Mouse (Mus musculus): ENCODE measurements around the gene Ugt1a9. TPM values are rescaled to one million over a fixed set of nuclear protein-coding genes. Genes with fewer than 3 reads are reported as not detected.

The Ugt1a9 gene
- polyA plus RNA-seq, 1 experiment from 2014 or later, result 0.14 TPM

DNA sequence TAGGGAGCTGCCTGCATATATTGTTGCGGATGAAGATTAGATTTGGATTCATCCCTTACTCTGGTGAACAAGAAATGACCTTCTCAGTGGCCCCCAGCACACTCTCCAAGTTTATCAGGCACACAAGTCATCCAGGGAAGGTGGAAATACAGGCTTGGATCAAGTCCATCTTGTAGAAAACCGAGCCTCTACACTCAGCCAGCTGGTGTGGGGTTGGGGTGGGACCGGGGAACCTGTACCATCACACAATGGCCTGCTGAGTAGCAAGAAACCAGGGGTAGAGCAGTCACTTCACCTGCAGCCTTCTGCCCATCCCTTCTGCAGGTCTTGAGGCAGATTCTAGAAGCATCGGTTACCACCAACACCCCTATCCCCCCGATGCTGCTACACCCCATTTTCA, 164.0 kb downstream of the Ugt1a9 start:
- H3K27me3 ChIP-seq (replicated peaks), result no peaks in the 10 kb centered on the region
- no peak for ATAC-seq
- no peak overlapping the region for H3K4me3 ChIP-seq
- no peak overlapping the region for H3K9ac ChIP-seq
- peaks cover 93% of the 10 kb centered on the region for H3K9me3 ChIP-seq (replicated peaks)
- no peak overlapping the region for H3K27ac ChIP-seq
- no peaks in the 10 kb centered on the region for H3K4me1 ChIP-seq
- no peak overlapping the region for H3K4me2 ChIP-seq
- WGBS (ENCODE audit: insufficient replicate concordance), result 31% methylated on average over 5 of the region's 5 CpGs
- no peaks in the 10 kb centered on the region for H3K36me3 ChIP-seq

- WGBS (ENCODE audit: insufficient replicate concordance), result 47% methylated on average over 11 of the region's 11 CpGs
- no peaks in the 10 kb centered on the region for H3K4me1 ChIP-seq
- no peak overlapping the region for H3K4me2 ChIP-seq
- H3K4me3 ChIP-seq, result no peak overlapping the region
- ATAC-seq, result peak; percentile 13; the same call in 1 of the 2 replicates
- H3K27ac ChIP-seq, result no peak overlapping the region
- no peak overlapping the region for H3K9ac ChIP-seq
- H3K9me3 ChIP-seq (replicated peaks), result peaks cover 93% of the 10 kb centered on the region
- H3K27me3 ChIP-seq (replicated peaks), result no peaks in the 10 kb centered on the region
- no peaks in the 10 kb centered on the region for H3K36me3 ChIP-seq
Observed at GRCm38 (mm10) chr1:88235046-88235893, 164.7 kb downstream of the Ugt1a9 start.

DNA sequence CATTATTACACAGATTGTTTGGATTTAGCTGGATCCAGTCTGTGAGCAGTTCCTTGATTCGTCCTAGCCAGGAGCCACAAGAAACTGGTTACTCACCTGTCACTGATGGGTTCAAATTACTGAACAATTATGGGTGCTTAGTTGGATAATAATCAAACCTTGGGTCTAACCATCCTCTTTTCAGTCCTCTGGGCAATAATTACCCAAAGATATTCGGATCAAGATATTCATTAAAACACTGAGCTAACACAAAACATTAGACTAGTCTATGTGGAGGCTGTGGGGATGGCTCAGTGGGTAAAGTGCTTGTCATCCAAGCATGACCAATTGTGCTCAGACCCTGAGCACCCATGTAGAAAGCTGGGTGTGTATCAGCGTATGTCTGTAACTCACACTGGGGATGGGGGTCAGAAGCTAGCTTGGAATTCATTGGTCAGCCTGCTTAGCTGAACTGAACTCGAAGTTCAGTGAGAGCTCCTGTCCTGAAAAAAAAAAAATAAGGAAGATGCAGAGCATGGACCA, 165.4 kb downstream of the Ugt1a9 start:
- H3K9ac ChIP-seq, result no peak overlapping the region
- no peak overlapping the region for H3K4me2 ChIP-seq
- WGBS (ENCODE audit: insufficient replicate concordance), result 42% methylated on average over 4 of the region's 4 CpGs
- H3K4me3 ChIP-seq, result no peak overlapping the region
- H3K27ac ChIP-seq, result no peak overlapping the region
- peaks cover 93% of the 10 kb centered on the region for H3K9me3 ChIP-seq (replicated peaks)
- no peaks in the 10 kb centered on the region for H3K27me3 ChIP-seq (replicated peaks)
- ATAC-seq, result no peak
- H3K4me1 ChIP-seq, result no peaks in the 10 kb centered on the region
- no peaks in the 10 kb centered on the region for H3K36me3 ChIP-seq

- Histone ChIP-seq H3K4me3 (no peak overlapping the region), H3K9ac (no peak overlapping the region), H3K27me3 (replicated peaks) (no peaks in the 10 kb centered on the region), H3K36me3 (no peaks in the 10 kb centered on the region), H3K27ac (no peak overlapping the region), H3K4me2 (no peak overlapping the region), H3K9me3 (replicated peaks) (peaks cover 88% of the 10 kb centered on the region), H3K4me1 (no peaks in the 10 kb centered on the region)
- ATAC-seq, result no peak
- 63% methylated on average over 5 of the region's 5 CpGs for WGBS (ENCODE audit: insufficient replicate concordance)
Observed at GRCm38 (mm10) chr1:88237311-88237710, 166.7 kb downstream of the Ugt1a9 start.

GRCm38 (mm10) chr1:88238771-88239170, 168.2 kb downstream of the Ugt1a9 start:
- H3K4me2 ChIP-seq, result no peak overlapping the region
- H3K9ac ChIP-seq, result no peak overlapping the region
- H3K36me3 ChIP-seq, result no peaks in the 10 kb centered on the region
- 61% methylated on average over 6 of the region's 6 CpGs for WGBS (ENCODE audit: insufficient replicate concordance)
- no peaks in the 10 kb centered on the region for H3K4me1 ChIP-seq
- no peaks in the 10 kb centered on the region for H3K27me3 ChIP-seq (replicated peaks)
- H3K27ac ChIP-seq, result no peak overlapping the region
- peaks cover 88% of the 10 kb centered on the region for H3K9me3 ChIP-seq (replicated peaks)
- H3K4me3 ChIP-seq, result no peak overlapping the region
- no peak for ATAC-seq

DNA sequence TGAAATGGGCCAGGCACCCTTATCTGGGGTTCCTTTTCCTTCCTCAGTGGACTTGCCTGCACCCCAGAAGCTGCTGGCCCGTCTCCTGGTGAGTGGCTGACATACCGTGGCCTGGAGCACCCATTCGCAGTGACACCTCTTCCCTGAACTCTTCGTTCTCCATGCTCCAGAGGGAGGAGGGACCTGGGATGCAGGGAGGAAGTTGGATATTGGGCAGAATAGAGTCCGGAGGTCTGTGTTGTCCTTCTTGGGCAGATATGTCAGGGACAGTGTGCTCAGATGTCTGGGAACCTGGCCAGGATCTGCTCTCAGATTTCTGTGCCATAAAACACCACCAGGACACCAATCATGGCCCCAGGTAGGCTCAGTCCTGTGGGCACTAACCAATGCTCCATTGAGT, 169.5 kb downstream of the Ugt1a9 start:
- Histone ChIP-seq H3K9ac (no peak overlapping the region), H3K4me2 (no peak overlapping the region), H3K4me3 (no peak overlapping the region), H3K4me1 (no peaks in the 10 kb centered on the region), H3K9me3 (replicated peaks) (peaks cover 86% of the 10 kb centered on the region), H3K27me3 (replicated peaks) (no peaks in the 10 kb centered on the region), H3K36me3 (no peaks in the 10 kb centered on the region), H3K27ac (no peak overlapping the region)
- ATAC-seq, result no peak
- WGBS (ENCODE audit: insufficient replicate concordance), result 60% methylated on average over 5 of the region's 5 CpGs

- peaks cover 86% of the 10 kb centered on the region for H3K9me3 ChIP-seq (replicated peaks)
- no peaks in the 10 kb centered on the region for H3K36me3 ChIP-seq
- WGBS (ENCODE audit: insufficient replicate concordance), result 50% methylated on average over 4 of the region's 4 CpGs
- no peaks in the 10 kb centered on the region for H3K27me3 ChIP-seq (replicated peaks)
- H3K4me3 ChIP-seq, result no peak overlapping the region
- no peak overlapping the region for H3K9ac ChIP-seq
- H3K4me2 ChIP-seq, result no peak overlapping the region
- no peaks in the 10 kb centered on the region for H3K4me1 ChIP-seq
- 0 out of 2 replicates have a peak, but pooled peaks have one; percentile 1 for ATAC-seq
- H3K27ac ChIP-seq, result no peak overlapping the region
Observed at GRCm38 (mm10) chr1:88240579-88240978, 170.0 kb downstream of the Ugt1a9 start.

- H3K4me3 ChIP-seq, result no peak overlapping the region
- no peak overlapping the region for H3K4me2 ChIP-seq
- H3K9ac ChIP-seq, result no peak overlapping the region
- H3K27ac ChIP-seq, result no peak overlapping the region
- ATAC-seq, result no peak
- no peaks in the 10 kb centered on the region for H3K27me3 ChIP-seq (replicated peaks)
- H3K4me1 ChIP-seq, result no peaks in the 10 kb centered on the region
- WGBS (ENCODE audit: insufficient replicate concordance), result 47% methylated on average over 5 of the region's 5 CpGs
- H3K9me3 ChIP-seq (replicated peaks), result peaks cover 88% of the 10 kb centered on the region
- no peaks in the 10 kb centered on the region for H3K36me3 ChIP-seq
Observed at GRCm38 (mm10) chr1:88243861-88244260, 173.3 kb downstream of the Ugt1a9 start.

GRCm38 (mm10) chr1:88245881-88246280, 175.3 kb downstream of the Ugt1a9 start:
- Histone ChIP-seq H3K9me3 (replicated peaks) (peaks cover 88% of the 10 kb centered on the region), H3K4me3 (no peak overlapping the region), H3K36me3 (no peaks in the 10 kb centered on the region), H3K4me2 (no peak overlapping the region), H3K27ac (no peak overlapping the region), H3K27me3 (replicated peaks) (no peaks in the 10 kb centered on the region), H3K4me1 (no peaks in the 10 kb centered on the region), H3K9ac (no peak overlapping the region)
- 61% methylated on average over 6 of the region's 6 CpGs for WGBS (ENCODE audit: insufficient replicate concordance)
- ATAC-seq, result no peak

GRCm38 (mm10) chr1:88246386-88246785, 175.8 kb downstream of the Ugt1a9 start:
- peaks cover 87% of the 10 kb centered on the region for H3K9me3 ChIP-seq (replicated peaks)
- 37% methylated on average over 6 of the region's 6 CpGs for WGBS (ENCODE audit: insufficient replicate concordance)

GRCm38 (mm10) chr1:88247660-88248059, 177.1 kb downstream of the Ugt1a9 start:
- H3K4me1 ChIP-seq, result no peaks in the 10 kb centered on the region
- ATAC-seq, result no peak
- H3K9ac ChIP-seq, result no peak overlapping the region
- 35% methylated on average over 2 of the region's 2 CpGs for WGBS (ENCODE audit: insufficient replicate concordance)
- H3K36me3 ChIP-seq, result no peaks in the 10 kb centered on the region
- no peak overlapping the region for H3K27ac ChIP-seq
- peaks cover 86% of the 10 kb centered on the region for H3K9me3 ChIP-seq (replicated peaks)
- H3K27me3 ChIP-seq (replicated peaks), result no peaks in the 10 kb centered on the region
- no peak overlapping the region for H3K4me2 ChIP-seq
- H3K4me3 ChIP-seq, result no peak overlapping the region

More at GRCm38 (mm10) chr1:88246386-88246785, 175.8 kb downstream of the Ugt1a9 start:
- Histone ChIP-seq H3K27ac (no peak overlapping the region), H3K27me3 (replicated peaks) (no peaks in the 10 kb centered on the region), H3K4me3 (no peak overlapping the region), H3K36me3 (no peaks in the 10 kb centered on the region), H3K4me2 (no peak overlapping the region), H3K9ac (no peak overlapping the region), H3K4me1 (no peaks in the 10 kb centered on the region)
- no peak for ATAC-seq

DNA sequence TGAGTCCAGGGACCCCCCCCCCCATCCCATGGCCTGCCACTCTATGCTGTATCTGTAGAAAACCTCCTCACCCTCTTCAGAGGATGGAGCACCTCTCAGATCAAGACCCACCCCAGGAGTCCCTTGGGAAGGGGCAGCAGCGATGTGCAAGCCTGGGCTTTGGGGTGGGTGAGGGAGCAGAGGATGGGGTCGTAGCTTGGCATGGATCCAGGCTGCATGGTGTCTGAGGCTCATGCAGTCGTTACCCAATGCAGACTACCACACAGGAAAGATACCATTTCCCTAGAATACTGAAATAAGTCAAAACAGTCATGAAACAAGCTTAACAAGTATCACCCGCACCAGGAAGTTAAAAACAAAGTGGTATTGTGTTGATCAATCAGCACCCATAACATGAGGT, 178.1 kb downstream of the Ugt1a9 start:
- H3K27ac ChIP-seq, result no peak overlapping the region
- no peaks in the 10 kb centered on the region for H3K36me3 ChIP-seq
- H3K4me1 ChIP-seq, result no peaks in the 10 kb centered on the region
- H3K4me2 ChIP-seq, result no peak overlapping the region
- no peak for ATAC-seq
- peaks cover 82% of the 10 kb centered on the region for H3K9me3 ChIP-seq (replicated peaks)
- no peaks in the 10 kb centered on the region for H3K27me3 ChIP-seq (replicated peaks)
- no peak overlapping the region for H3K4me3 ChIP-seq
- H3K9ac ChIP-seq, result no peak overlapping the region
- 53% methylated on average over 4 of the region's 4 CpGs for WGBS (ENCODE audit: insufficient replicate concordance)

Measured in liver, embryonic 12.5 days (tissue).